Mouse (Mus musculus) forebrain, embryonic 12.5 days (tissue): ENCODE measurements at regions not wholly inside any gene's neighbourhood (a gene's known extent, or its start where the extent isn't known, plus 50 kb on each side); places are given as distances from the start of the nearest gene placed in this dataset.
A peak's percentile ranks its signal among the peaks of the same experiment; 100 is the strongest.

Experiments used
- ATAC-seq: fragments of 200-750 bp; cut with Nextera tagmentation; 2 replicates; pipeline ENCODE4 v1.8.0; 2017; ENCODE audit warnings: moderate TSS enrichment; ENCODE audit not compliant: low FRiP score
- H3K27ac ChIP-seq: fragments of 300-500 bp; sonication (generic); 2 replicates; pipeline ENCODE4 v1.5.1; 2016; ENCODE audit warnings: mild to moderate bottlenecking
- H3K27me3 ChIP-seq: fragments of 300-500 bp; sonication (generic); 2 replicates; pipeline ENCODE4 v1.6.1; 2016; ENCODE audit warnings: mild to moderate bottlenecking
- H3K36me3 ChIP-seq: fragments of 300-500 bp; sonication (generic); replicated peaks from 2 replicates; pipeline ENCODE4 v1.6.1; 2016; ENCODE audit warnings: mild to moderate bottlenecking
- H3K4me1 ChIP-seq: fragments of 300-500 bp; sonication (generic); 2 replicates; pipeline ENCODE4 v1.6.1; 2016
- H3K4me2 ChIP-seq: fragments of 300-500 bp; sonication (generic); 2 replicates; pipeline ENCODE4 v1.6.1; 2016; ENCODE audit warnings: mild to moderate bottlenecking, moderate library complexity
- H3K4me3 ChIP-seq: fragments of 300-500 bp; sonication (generic); replicated peaks from 2 replicates; pipeline ENCODE4 v1.5.1; 2016; ENCODE audit warnings: mild to moderate bottlenecking
- H3K9ac ChIP-seq: fragments of 300-500 bp; sonication (generic); 2 replicates; pipeline ENCODE4 v1.6.1; 2016; ENCODE audit warnings: mild to moderate bottlenecking
- H3K9me3 ChIP-seq: fragments of 300-500 bp; sonication (generic); 2 replicates; pipeline ENCODE4 v1.6.1; 2016
- WGBS: fragments of 180-500 bp; shearing (Covaris S2); methylation state at CpG from one replicate; pipeline ENCODE4 v1.1.7; 2016; 5-methylcytosine and 5-hydroxymethylcytosine counted together

GRCm38 (mm10) chr1:77275297-77275696 is 239.6 kb downstream of the Epha4 start:
- Histone ChIP-seq H3K36me3 (no peaks in the 10 kb centered on the region), H3K27ac (0 out of 2 replicates have a peak overlapping the region, but pooled peaks have one; percentile 2), H3K4me3 (no peak overlapping the region), H3K9ac (no peak overlapping the region), H3K4me1 (peaks cover 5% of the 10 kb centered on the region; the same call in 1 of the 2 replicates), H3K4me2 (no peak overlapping the region), H3K9me3 (no peaks in the 10 kb centered on the region), H3K27me3 (no peaks in the 10 kb centered on the region)
- ATAC-seq: peak; percentile 30; the same call in 1 of the 2 replicates
- 50% methylated on average over 9 of the region's 9 CpGs for WGBS

GRCm38 (mm10) chr1:77279566-77279965 is 235.3 kb downstream of the Epha4 start:
- Histone ChIP-seq H3K9ac (no peak overlapping the region), H3K9me3 (no peaks in the 10 kb centered on the region), H3K4me1 (peaks cover 5% of the 10 kb centered on the region; the same call in 1 of the 2 replicates), H3K27ac (no peak overlapping the region), H3K4me2 (no peak overlapping the region), H3K27me3 (no peaks in the 10 kb centered on the region), H3K36me3 (no peaks in the 10 kb centered on the region), H3K4me3 (no peak overlapping the region)
- WGBS: 73% methylated on average over 7 of the region's 7 CpGs
- no peak for ATAC-seq

GRCm38 (mm10) chr1:77280373-77281038 is 234.4 kb downstream of the Epha4 start:
- no peak for ATAC-seq
- WGBS: 89% methylated on average over 11 of the region's 11 CpGs
- Histone ChIP-seq H3K4me1 (peaks cover 2% of the 10 kb centered on the region; the same call in 1 of the 2 replicates), H3K4me3 (no peak overlapping the region), H3K27ac (no peak overlapping the region), H3K9me3 (no peaks in the 10 kb centered on the region), H3K9ac (no peak overlapping the region), H3K36me3 (no peaks in the 10 kb centered on the region), H3K27me3 (no peaks in the 10 kb centered on the region), H3K4me2 (no peak overlapping the region)

GRCm38 (mm10) chr1:77281741-77282140 is 233.1 kb downstream of the Epha4 start:
- H3K27ac ChIP-seq: no peak overlapping the region
- H3K9me3 ChIP-seq: no peaks in the 10 kb centered on the region
- no peaks in the 10 kb centered on the region for H3K27me3 ChIP-seq
- no peak overlapping the region for H3K9ac ChIP-seq
- ATAC-seq: no peak
- no peaks in the 10 kb centered on the region for H3K36me3 ChIP-seq
- no peaks in the 10 kb centered on the region for H3K4me1 ChIP-seq
- H3K4me2 ChIP-seq: no peak overlapping the region
- WGBS: 96% methylated on average over 4 of the region's 4 CpGs
- H3K4me3 ChIP-seq: no peak overlapping the region

- no peaks in the 10 kb centered on the region for H3K36me3 ChIP-seq
- no peak overlapping the region for H3K27ac ChIP-seq
- WGBS: 89% methylated on average over 4 of the region's 4 CpGs
- no peak overlapping the region for H3K4me2 ChIP-seq
- ATAC-seq: no peak
- H3K4me3 ChIP-seq: no peak overlapping the region
- no peaks in the 10 kb centered on the region for H3K4me1 ChIP-seq
- H3K27me3 ChIP-seq: no peaks in the 10 kb centered on the region
- no peak overlapping the region for H3K9ac ChIP-seq
- no peaks in the 10 kb centered on the region for H3K9me3 ChIP-seq
Observed at GRCm38 (mm10) chr1:77298713-77299132, 216.2 kb downstream of the Epha4 start.

GRCm38 (mm10) chr1:77300806-77301205 is 214.1 kb downstream of the Epha4 start:
- Histone ChIP-seq H3K4me2 (no peak overlapping the region), H3K27ac (no peak overlapping the region), H3K9me3 (no peaks in the 10 kb centered on the region), H3K4me3 (no peak overlapping the region), H3K27me3 (no peaks in the 10 kb centered on the region), H3K4me1 (no peaks in the 10 kb centered on the region), H3K9ac (no peak overlapping the region), H3K36me3 (no peaks in the 10 kb centered on the region)
- no peak for ATAC-seq
- WGBS: 75% methylated on average over 2 of the region's 2 CpGs

GRCm38 (mm10) chr1:77304770-77305169 is 210.1 kb downstream of the Epha4 start:
- no peaks in the 10 kb centered on the region for H3K4me1 ChIP-seq
- no peak overlapping the region for H3K4me3 ChIP-seq
- no peak overlapping the region for H3K9ac ChIP-seq
- H3K4me2 ChIP-seq: no peak overlapping the region
- no peaks in the 10 kb centered on the region for H3K9me3 ChIP-seq
- H3K27me3 ChIP-seq: 0 out of 2 replicates have a peak, but pooled peaks cover 3% of the 10 kb centered on the region
- no peak overlapping the region for H3K27ac ChIP-seq
- H3K36me3 ChIP-seq: no peaks in the 10 kb centered on the region
- 96% methylated on average over 2 of the region's 2 CpGs for WGBS
- ATAC-seq: no peak

- Histone ChIP-seq H3K9me3 (no peaks in the 10 kb centered on the region), H3K27ac (no peak overlapping the region), H3K27me3 (0 out of 2 replicates have a peak, but pooled peaks cover 3% of the 10 kb centered on the region), H3K4me2 (no peak overlapping the region), H3K9ac (no peak overlapping the region), H3K36me3 (no peaks in the 10 kb centered on the region), H3K4me1 (no peaks in the 10 kb centered on the region), H3K4me3 (no peak overlapping the region)
- ATAC-seq: no peak
- 75% methylated on average over 4 of the region's 4 CpGs for WGBS
Observed at GRCm38 (mm10) chr1:77307745-77308144, 207.1 kb downstream of the Epha4 start.

GRCm38 (mm10) chr1:77313119-77313518 is 201.8 kb downstream of the Epha4 start:
- H3K27ac ChIP-seq: no peak overlapping the region
- H3K9me3 ChIP-seq: no peaks in the 10 kb centered on the region
- no peak overlapping the region for H3K4me3 ChIP-seq
- no peak overlapping the region for H3K4me2 ChIP-seq
- no peaks in the 10 kb centered on the region for H3K36me3 ChIP-seq
- H3K27me3 ChIP-seq: no peaks in the 10 kb centered on the region
- ATAC-seq: no peak
- no peak overlapping the region for H3K9ac ChIP-seq
- no peaks in the 10 kb centered on the region for H3K4me1 ChIP-seq
- WGBS: 67% methylated on average over 3 of the region's 3 CpGs

GRCm38 (mm10) chr1:77315347-77315746 is 199.5 kb downstream of the Epha4 start:
- ATAC-seq: no peak
- Histone ChIP-seq H3K9me3 (no peaks in the 10 kb centered on the region), H3K4me2 (no peak overlapping the region), H3K4me3 (no peak overlapping the region), H3K27ac (no peak overlapping the region), H3K36me3 (no peaks in the 10 kb centered on the region), H3K9ac (no peak overlapping the region), H3K27me3 (no peaks in the 10 kb centered on the region), H3K4me1 (no peaks in the 10 kb centered on the region)
- 69% methylated on average over 3 of the region's 3 CpGs for WGBS

- no peak overlapping the region for H3K27ac ChIP-seq
- H3K9me3 ChIP-seq: no peaks in the 10 kb centered on the region
- H3K4me2 ChIP-seq: no peak overlapping the region
- WGBS: 69% methylated on average over 9 of the region's 9 CpGs
- no peaks in the 10 kb centered on the region for H3K36me3 ChIP-seq
- no peaks in the 10 kb centered on the region for H3K4me1 ChIP-seq
- H3K27me3 ChIP-seq: no peaks in the 10 kb centered on the region
- H3K4me3 ChIP-seq: no peak overlapping the region
- no peak for ATAC-seq
- no peak overlapping the region for H3K9ac ChIP-seq
Observed at GRCm38 (mm10) chr1:77316198-77316597, 198.7 kb downstream of the Epha4 start.
